Mouse (Mus musculus) embryonic facial prominence, embryonic 15.5 days (tissue): ENCODE results near the gene Zfp618. TPM values are rescaled to one million over a fixed set of nuclear protein-coding genes. Genes with fewer than 3 reads are reported as not detected.

Experiments
- ATAC-seq: fragments of 200-750 bp; cut with Nextera tagmentation; 2 replicates; pipeline ENCODE4 v1.8.0; 2017; ENCODE audit warnings: low read depth, moderate TSS enrichment; ENCODE audit not compliant: insufficient number of reproducible peaks, low FRiP score, low TSS enrichment
- H3K27ac ChIP-seq: fragments of 300-500 bp; sonication (generic); replicated peaks from 2 replicates; pipeline ENCODE4 v1.5.1; 2015; ENCODE audit warnings: mild to moderate bottlenecking, inconsistent platforms
- H3K27me3 ChIP-seq: fragments of 300-500 bp; sonication (generic); 2 replicates; pipeline ENCODE4 v1.6.1; 2015; ENCODE audit warnings: inconsistent platforms
- H3K36me3 ChIP-seq: fragments of 300-500 bp; sonication (generic); 2 replicates; pipeline ENCODE4 v1.6.1; 2015; ENCODE audit warnings: mild to moderate bottlenecking, inconsistent platforms
- H3K4me1 ChIP-seq: fragments of 300-500 bp; sonication (generic); 2 replicates; pipeline ENCODE4 v1.6.1; 2015; ENCODE audit warnings: inconsistent platforms
- H3K4me2 ChIP-seq: fragments of 300-500 bp; sonication (generic); replicated peaks from 2 replicates; pipeline ENCODE4 v1.6.1; 2015; ENCODE audit warnings: mild to moderate bottlenecking, inconsistent platforms
- H3K4me3 ChIP-seq: fragments of 300-500 bp; sonication (generic); replicated peaks from 2 replicates; pipeline ENCODE4 v1.5.1; 2015; ENCODE audit warnings: mild to moderate bottlenecking, inconsistent platforms
- H3K9ac ChIP-seq: fragments of 300-500 bp; sonication (generic); 2 replicates; pipeline ENCODE4 v1.6.1; 2015; ENCODE audit warnings: inconsistent platforms
- H3K9me3 ChIP-seq: fragments of 300-500 bp; sonication (generic); replicated peaks from 2 replicates; pipeline ENCODE4 v1.6.1; 2016; ENCODE audit warnings: inconsistent platforms
- WGBS: fragments of 180-500 bp; shearing (Covaris S2); methylation state at CpG from one replicate; pipeline ENCODE4 v1.1.7; 2015; 5-methylcytosine and 5-hydroxymethylcytosine counted together
- polyA plus RNA-seq: library from polyadenylated mRNA; unstranded; fragments of >200 nt; fragmentation: Nextera tagmentation; extraction: Ambion mirVana; gene quantifications from 2 replicates; pipeline ENCODE4 v1.2.1, GENCODE M21; 2015

The Zfp618 gene
- polyA plus RNA-seq, 1 experiment from 2014 or later = 22.7 TPM

DNA sequence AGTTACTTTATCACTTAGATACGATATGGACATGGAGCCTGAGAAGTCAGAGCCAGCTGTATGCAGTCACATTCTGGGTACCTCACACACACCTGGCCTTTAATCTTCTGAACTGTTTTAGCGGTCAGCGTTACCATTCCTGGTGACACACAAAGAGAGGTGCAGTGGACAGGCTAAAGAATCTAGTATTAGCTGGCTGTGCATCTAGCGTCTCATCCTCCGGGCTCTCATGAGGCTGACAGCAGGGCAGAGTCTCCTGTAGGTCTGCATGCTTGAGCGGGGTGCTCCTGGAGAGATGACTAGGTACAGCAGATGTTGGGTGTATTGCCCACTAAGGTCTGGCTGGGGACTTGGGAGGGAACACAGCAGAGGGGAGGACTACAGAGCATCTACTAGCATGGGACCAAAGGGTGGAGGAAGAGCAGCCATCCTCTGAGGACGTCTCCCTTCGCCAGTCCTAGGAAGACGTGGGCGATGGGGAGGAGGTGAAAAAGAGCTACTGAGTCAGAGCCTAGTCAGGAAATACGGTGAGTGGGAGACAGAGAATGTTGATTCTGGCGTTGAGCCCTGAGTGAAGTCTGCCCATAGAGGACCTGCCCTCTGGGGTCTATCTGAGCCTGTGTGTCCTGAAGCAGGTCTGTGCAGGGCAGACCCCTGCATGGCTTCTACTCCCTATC, 103.3 kb downstream of the Zfp618 start:
- H3K27ac ChIP-seq = no peak overlapping the region
- no peak overlapping the region for H3K9ac ChIP-seq
- H3K4me1 ChIP-seq = peaks cover 9% of the 10 kb centered on the region
- 85% methylated on average over 12 of the region's 12 CpGs for WGBS
- H3K9me3 ChIP-seq = no peaks in the 10 kb centered on the region
- H3K36me3 ChIP-seq = no peaks in the 10 kb centered on the region
- H3K4me3 ChIP-seq = no peak overlapping the region
- H3K4me2 ChIP-seq = no peak overlapping the region
- no peaks in the 10 kb centered on the region for H3K27me3 ChIP-seq
- no peak for ATAC-seq

DNA sequence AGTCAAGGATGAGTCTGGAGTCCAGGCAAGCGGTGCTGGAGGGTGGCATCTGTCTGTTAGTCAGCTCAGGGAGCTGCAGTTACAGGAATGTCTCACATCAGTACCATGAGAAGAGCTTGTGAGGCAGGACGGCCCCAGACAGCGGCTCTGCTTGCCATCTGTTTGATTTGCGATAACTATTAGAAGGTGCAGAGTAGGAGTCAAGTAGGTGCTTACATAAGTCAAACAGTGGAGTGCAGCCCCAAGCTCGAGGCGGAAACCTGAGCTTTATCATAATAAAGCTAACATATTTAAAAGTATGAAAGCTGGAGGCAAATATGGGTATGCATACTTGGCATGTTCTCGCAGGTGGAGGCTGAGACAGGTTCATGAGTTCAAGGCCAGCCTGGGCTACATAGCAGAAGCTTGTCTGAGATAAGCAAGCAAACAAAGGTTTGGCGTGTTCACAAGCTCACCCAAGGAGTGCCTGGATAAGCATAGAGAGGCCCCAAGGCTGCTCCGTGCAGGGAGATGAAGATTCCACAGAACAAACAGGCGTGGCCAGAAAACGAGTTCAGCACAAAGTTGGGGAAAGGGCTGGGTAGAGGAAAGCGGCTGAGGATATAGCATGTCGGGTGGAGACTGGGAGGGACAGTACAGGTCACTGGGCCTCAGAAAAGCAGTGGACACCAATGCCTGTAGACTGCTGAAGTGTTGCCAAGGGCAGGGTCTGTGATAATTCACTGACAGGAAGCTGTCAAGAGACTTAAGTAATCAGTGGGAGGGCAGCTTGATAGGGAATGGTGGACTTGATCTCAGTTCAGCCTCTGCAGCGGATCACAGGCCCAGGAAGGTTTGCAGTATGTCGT, 106.3 kb downstream of the Zfp618 start:
- Histone ChIP-seq H3K27me3 (no peaks in the 10 kb centered on the region), H3K36me3 (no peaks in the 10 kb centered on the region), H3K4me2 (no peak overlapping the region), H3K9me3 (no peaks in the 10 kb centered on the region), H3K27ac (no peak overlapping the region), H3K4me3 (no peak overlapping the region), H3K4me1 (peaks cover 9% of the 10 kb centered on the region), H3K9ac (no peak overlapping the region)
- WGBS = 70% methylated on average over 15 of the region's 15 CpGs
- ATAC-seq = no peak

DNA sequence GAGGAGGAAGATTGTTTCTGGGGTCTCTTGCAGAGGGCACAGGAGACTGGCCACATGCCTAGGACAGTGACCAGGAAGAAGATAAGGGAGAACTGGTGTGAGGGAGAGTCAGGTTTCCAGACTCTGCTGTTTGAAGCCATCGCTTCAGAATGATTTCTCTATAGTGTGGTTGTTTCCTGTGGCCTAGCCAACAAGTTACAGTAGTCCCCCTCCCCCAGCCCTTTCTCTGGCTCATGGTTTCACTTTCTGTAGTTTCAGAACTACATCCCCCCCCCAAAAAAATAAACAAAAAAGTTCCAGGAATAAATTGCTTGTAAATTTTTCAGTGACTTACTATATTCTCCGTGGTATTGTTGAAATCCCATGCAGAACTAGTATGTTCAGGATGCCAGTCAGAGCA, 107.8 kb downstream of the Zfp618 start:
- WGBS = 80% methylated on average over 2 of the region's 2 CpGs
- 0 out of 2 replicates have a peak, but pooled peaks cover 11% of the 10 kb centered on the region for H3K36me3 ChIP-seq
- H3K4me3 ChIP-seq = no peak overlapping the region

DNA sequence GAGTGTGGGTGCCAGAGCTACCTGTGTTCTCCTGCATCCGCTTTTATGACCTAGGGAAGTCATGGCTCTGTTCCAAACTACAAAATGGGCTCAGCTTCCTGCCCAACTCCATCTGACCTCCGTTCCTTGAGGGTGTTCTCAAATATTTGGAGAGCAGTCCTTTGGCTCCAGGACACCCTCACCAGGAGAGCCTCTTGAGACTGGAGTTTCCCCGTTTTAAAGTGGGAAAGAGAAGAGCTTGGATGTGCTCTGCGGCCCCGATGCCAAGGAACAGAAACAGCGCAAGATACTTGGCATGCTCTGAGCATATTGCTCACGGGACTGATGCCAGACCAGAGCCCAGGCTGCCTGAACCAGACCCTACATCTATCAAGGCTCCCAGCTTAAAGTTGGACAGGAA, 113.8 kb downstream of the Zfp618 start:
- Histone ChIP-seq H3K36me3 (peaks cover 53% of the 10 kb centered on the region), H3K4me1 (no peaks in the 10 kb centered on the region), H3K9ac (no peak overlapping the region), H3K4me3 (no peak overlapping the region), H3K4me2 (no peak overlapping the region), H3K9me3 (no peaks in the 10 kb centered on the region), H3K27ac (no peak overlapping the region), H3K27me3 (no peaks in the 10 kb centered on the region)
- no peak for ATAC-seq
- WGBS = 78% methylated on average over 7 of the region's 7 CpGs

More for the DNA sequence above, 107.8 kb downstream of the Zfp618 start:
- Histone ChIP-seq H3K27me3 (no peaks in the 10 kb centered on the region), H3K4me2 (no peak overlapping the region), H3K9me3 (no peaks in the 10 kb centered on the region), H3K27ac (no peak overlapping the region), H3K4me1 (peaks cover 9% of the 10 kb centered on the region), H3K9ac (no peak overlapping the region)
- no peak for ATAC-seq

DNA sequence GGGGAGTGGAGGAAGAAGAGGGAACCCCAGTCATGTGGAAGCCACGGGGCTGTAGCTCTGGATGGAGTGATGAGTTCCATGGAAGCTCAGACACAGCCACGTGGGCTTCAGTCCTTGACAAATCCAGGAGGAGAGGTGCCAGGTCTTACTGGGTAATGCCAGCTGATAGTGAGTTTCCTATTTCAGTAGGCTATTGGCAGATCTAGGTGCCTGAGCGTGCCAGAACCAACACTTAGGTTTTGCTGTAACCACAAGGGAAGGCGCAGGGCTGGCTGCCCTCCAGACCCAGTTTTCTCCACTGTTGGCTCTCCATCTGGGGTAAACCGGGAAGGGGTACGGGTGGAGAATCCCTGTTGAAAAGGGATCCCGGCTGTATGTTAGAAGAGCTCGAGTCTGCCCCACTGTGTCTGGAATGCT, 119.1 kb downstream of the Zfp618 start:
- H3K4me1 ChIP-seq = no peaks in the 10 kb centered on the region
- H3K4me3 ChIP-seq = no peak overlapping the region
- no peak overlapping the region for H3K4me2 ChIP-seq
- peaks cover 61% of the 10 kb centered on the region for H3K36me3 ChIP-seq
- no peak for ATAC-seq
- H3K27me3 ChIP-seq = no peaks in the 10 kb centered on the region
- no peak overlapping the region for H3K9ac ChIP-seq
- no peaks in the 10 kb centered on the region for H3K9me3 ChIP-seq
- H3K27ac ChIP-seq = no peak overlapping the region
- WGBS = 63% methylated on average over 8 of the region's 8 CpGs

DNA sequence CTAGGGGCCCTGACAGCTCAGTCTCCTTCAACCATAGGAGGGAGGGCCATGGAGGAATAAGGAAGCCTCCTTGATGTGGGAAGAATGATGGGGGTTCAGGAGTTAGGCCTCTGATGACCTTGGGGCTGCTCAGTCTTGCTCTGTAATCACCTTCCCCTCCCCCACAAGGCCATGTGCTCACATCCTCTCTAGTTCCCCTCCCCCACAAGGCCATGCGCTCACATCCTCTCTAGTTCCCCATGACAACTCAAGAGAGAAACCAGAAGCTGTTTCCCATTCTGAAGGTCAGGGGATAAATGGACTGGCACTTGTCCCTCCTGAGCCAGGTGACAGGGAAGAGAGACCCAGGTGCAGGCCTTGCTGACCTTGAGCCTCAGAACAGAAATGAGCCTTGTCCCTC, 124.1 kb downstream of the Zfp618 start:
- WGBS = 78% methylated on average over 1 of the region's 1 CpGs
- Histone ChIP-seq H3K4me1 (no peaks in the 10 kb centered on the region), H3K27me3 (no peaks in the 10 kb centered on the region), H3K36me3 (peaks cover 33% of the 10 kb centered on the region), H3K4me2 (no peak overlapping the region), H3K9me3 (no peaks in the 10 kb centered on the region), H3K27ac (no peak overlapping the region), H3K9ac (no peak overlapping the region), H3K4me3 (no peak overlapping the region)
- no peak for ATAC-seq

DNA sequence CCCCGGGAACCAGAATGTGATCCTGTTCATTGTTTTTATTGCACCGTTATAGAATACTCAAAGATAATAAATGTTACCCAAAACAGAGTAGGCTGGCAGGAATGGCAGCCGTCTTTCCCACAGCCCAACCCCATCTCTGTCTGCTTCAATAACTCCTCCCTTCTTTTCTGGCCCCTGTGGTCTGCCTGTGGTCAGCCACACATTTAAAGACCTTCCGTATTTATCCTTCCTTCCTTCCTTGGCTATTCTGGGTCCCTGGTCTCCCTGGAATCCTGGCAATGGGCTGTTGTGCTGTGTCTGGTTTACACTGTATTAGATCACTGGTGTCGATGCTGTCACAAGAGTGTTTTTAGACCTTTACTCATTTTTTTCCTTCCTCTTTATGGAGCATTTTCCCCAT, 125.8 kb downstream of the Zfp618 start:
- Histone ChIP-seq H3K9me3 (no peaks in the 10 kb centered on the region), H3K27ac (no peak overlapping the region), H3K4me2 (no peak overlapping the region), H3K9ac (no peak overlapping the region), H3K36me3 (peaks cover 44% of the 10 kb centered on the region), H3K4me3 (no peak overlapping the region), H3K27me3 (no peaks in the 10 kb centered on the region), H3K4me1 (no peaks in the 10 kb centered on the region)
- 71% methylated on average over 5 of the region's 5 CpGs for WGBS
- ATAC-seq = peak; percentile 30; the same call in 1 of the 2 replicates

DNA sequence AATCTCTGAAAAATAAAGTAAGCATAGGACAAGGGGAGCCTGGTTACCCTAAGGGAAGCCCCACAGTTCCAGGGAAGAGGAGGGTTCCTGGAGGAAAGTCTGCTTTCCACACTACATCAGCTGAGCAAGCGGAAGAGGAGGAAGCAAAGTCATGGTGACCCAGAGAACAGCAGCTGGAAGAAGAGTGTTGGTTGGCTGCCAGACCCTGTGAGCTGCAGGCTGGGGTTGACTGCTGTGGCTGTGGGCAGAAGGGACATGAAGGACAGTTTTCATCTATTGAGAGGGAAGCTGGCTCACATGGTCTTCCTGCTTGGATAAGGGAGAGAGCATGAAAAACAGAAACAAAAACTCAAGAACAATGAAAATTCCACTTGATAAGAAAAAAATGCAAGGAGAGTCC, 132.2 kb downstream of the Zfp618 start:
- no peak overlapping the region for H3K4me2 ChIP-seq
- 71% methylated on average over 1 of the region's 1 CpGs for WGBS
- ATAC-seq = no peak
- H3K36me3 ChIP-seq = peaks cover 45% of the 10 kb centered on the region
- H3K4me3 ChIP-seq = no peak overlapping the region
- no peaks in the 10 kb centered on the region for H3K9me3 ChIP-seq
- H3K27me3 ChIP-seq = no peaks in the 10 kb centered on the region
- no peaks in the 10 kb centered on the region for H3K4me1 ChIP-seq
- no peak overlapping the region for H3K27ac ChIP-seq
- H3K9ac ChIP-seq = no peak overlapping the region

DNA sequence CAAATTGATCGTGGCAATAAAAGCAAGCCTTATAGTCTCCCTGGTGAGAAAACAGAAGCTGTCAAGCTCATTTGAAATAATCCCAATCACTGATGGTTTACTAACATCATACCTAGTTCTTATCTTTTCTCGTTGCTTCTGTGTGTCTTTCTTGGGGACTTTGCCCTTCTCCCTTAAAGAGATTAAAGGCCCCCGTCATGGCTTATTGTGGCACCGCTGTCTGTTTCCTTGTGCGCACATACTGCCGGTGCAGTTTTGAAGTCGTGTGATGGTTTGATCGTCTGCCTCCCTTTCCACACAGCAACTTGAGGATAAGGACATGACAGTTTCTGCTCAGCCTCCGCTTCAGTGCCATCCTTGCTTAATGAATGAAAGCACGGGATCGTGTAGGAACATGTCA, 135.1 kb downstream of the Zfp618 start:
- Histone ChIP-seq H3K36me3 (peaks cover 56% of the 10 kb centered on the region), H3K4me3 (no peak overlapping the region), H3K27me3 (no peaks in the 10 kb centered on the region), H3K4me2 (no peak overlapping the region), H3K4me1 (no peaks in the 10 kb centered on the region), H3K9me3 (no peaks in the 10 kb centered on the region), H3K9ac (no peak overlapping the region), H3K27ac (no peak overlapping the region)
- 83% methylated on average over 11 of the region's 11 CpGs for WGBS
- ATAC-seq = no peak

DNA sequence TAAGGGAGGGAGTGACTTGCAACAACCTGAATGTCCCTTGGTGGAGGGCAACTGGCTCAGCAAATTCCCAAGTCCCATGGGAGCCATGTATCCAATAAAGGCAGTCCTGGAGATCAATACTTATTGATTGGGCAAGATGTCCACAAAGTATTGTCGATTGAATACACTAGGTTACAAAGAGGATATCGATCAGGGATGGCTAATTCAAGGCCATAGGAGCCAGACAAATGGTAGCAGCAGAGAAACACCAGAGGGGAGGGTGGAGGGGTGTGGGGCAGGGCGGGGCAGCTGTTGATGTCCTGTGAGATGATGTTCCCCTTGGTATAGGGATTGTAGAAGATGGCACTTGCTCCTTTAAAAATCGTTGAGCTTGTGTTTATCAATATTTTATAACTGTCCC, 136.7 kb downstream of the Zfp618 start:
- H3K36me3 ChIP-seq = peaks cover 46% of the 10 kb centered on the region
- no peak for ATAC-seq
- 89% methylated on average over 4 of the region's 4 CpGs for WGBS

DNA sequence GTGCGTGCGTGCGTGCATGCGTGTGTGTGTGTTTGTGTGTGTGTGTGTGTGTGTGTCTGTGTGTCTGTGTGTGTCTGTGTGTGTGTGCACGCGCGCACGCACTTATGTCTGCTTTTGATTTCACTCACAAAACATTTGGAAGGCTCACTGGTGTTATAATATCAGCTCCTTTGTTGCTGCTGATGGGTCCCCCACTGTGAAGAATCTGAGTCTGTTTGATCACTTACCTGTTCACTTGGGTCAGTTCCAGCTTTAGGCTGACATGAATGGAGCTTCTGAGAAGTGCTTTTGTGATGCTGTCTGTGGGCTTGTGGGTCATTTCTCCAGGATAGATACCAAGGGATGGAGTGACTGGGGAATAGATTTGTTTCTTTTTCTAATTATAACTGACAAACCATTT, 140.3 kb downstream of the Zfp618 start:
- 91% methylated on average over 8 of the region's 8 CpGs for WGBS

More for the DNA sequence above, 136.7 kb downstream of the Zfp618 start:
- Histone ChIP-seq H3K9ac (no peak overlapping the region), H3K27me3 (no peaks in the 10 kb centered on the region), H3K4me2 (no peak overlapping the region), H3K27ac (no peak overlapping the region), H3K9me3 (no peaks in the 10 kb centered on the region), H3K4me1 (no peaks in the 10 kb centered on the region), H3K4me3 (no peak overlapping the region)

More for the DNA sequence above, 140.3 kb downstream of the Zfp618 start:
- no peaks in the 10 kb centered on the region for H3K9me3 ChIP-seq
- H3K27me3 ChIP-seq = no peaks in the 10 kb centered on the region
- H3K27ac ChIP-seq = no peak overlapping the region
- ATAC-seq = no peak
- H3K4me2 ChIP-seq = no peak overlapping the region
- H3K4me3 ChIP-seq = no peak overlapping the region
- no peaks in the 10 kb centered on the region for H3K4me1 ChIP-seq
- peaks cover 37% of the 10 kb centered on the region; the same call in 1 of the 2 replicates for H3K36me3 ChIP-seq
- no peak overlapping the region for H3K9ac ChIP-seq
